Mouse (Mus musculus): Measurements from ENCODE around the gene Rps11. TPM values are rescaled to one million over a fixed set of nuclear protein-coding genes. Genes with fewer than 3 reads are reported as not detected.
"Not testable (repeated sequence)": the region's sequence is repeated elsewhere in the genome, so short reads cannot be mapped to it uniquely, and the experiment has no call there.

The Rps11 gene
- polyA plus RNA-seq, 1 experiment = 1,675 TPM

- Histone ChIP-seq H3K4me1 (ENCODE audit: control insufficient read depth, insufficient read depth, low read length) (peaks cover 18% of the 10 kb centered on the region), H3K27ac (ENCODE audit: insufficient read depth, low read depth, low read length) (peak overlapping the region; percentile 63), H3K4me3 (ENCODE audit: insufficient read depth, low read length) (peak overlapping the region; percentile 53)
- no peak for TF ChIP-seq POLR2A (IDR thresholded peaks at IDR 0.05; ENCODE audit: borderline replicate concordance, low read depth, low read length)
- TF ChIP-seq CTCF (IDR thresholded peaks at IDR 0.05; ENCODE audit: low read depth, low read length) = no peak
Observed at GRCm38 (mm10) chr7:45102940-45103585, 21.2 kb downstream of the Rps11 start.

GRCm38 (mm10) chr7:45102441-45102840 lies 21.8 kb downstream of the Rps11 start:
- Histone ChIP-seq H3K27ac (ENCODE audit: insufficient read depth, low read depth, low read length) (no peak overlapping the region), H3K4me3 (ENCODE audit: insufficient read depth, low read length) (no peak overlapping the region), H3K4me1 (ENCODE audit: control insufficient read depth, insufficient read depth, low read length) (peaks cover 23% of the 10 kb centered on the region)
- TF ChIP-seq POLR2A (IDR thresholded peaks at IDR 0.05; ENCODE audit: borderline replicate concordance, low read depth, low read length) (no peak), CTCF (IDR thresholded peaks at IDR 0.05; ENCODE audit: low read depth, low read length) (no peak)

DNA sequence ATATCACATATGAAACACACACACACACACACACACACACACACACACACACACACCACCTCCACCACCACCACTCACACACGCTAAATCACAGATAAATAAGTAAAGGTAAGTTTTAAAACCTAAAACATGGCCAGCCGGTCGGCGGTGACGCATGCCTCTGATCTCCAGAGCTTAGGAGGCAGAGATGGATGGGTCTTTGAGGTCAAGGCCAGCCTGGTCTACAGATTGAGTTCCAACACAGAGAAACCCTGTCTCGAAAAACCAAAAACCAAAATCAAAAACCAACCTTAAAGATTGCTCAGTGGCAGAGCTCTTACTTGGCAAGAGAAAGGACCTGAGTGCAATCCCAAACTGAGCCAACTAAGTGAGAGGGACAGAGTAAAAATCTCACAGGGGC lies 24.2 kb downstream of the Rps11 start:
- H3K27ac ChIP-seq (ENCODE audit: insufficient read depth, low read depth, low read length) = no peak overlapping the region
- no peak for TF ChIP-seq POLR2A (IDR thresholded peaks at IDR 0.05; ENCODE audit: borderline replicate concordance, low read depth, low read length)
- no peak for TF ChIP-seq CTCF (IDR thresholded peaks at IDR 0.05; ENCODE audit: low read depth, low read length)
- H3K4me1 ChIP-seq (ENCODE audit: control insufficient read depth, insufficient read depth, low read length) = peaks cover 44% of the 10 kb centered on the region
- H3K4me3 ChIP-seq (ENCODE audit: insufficient read depth, low read length) = no peak overlapping the region

- TF ChIP-seq CTCF (IDR thresholded peaks at IDR 0.05; ENCODE audit: low read depth, low read length) = peak; percentile 52
- no peak for TF ChIP-seq POLR2A (IDR thresholded peaks at IDR 0.05; ENCODE audit: borderline replicate concordance, low read depth, low read length)
- Histone ChIP-seq H3K4me3 (ENCODE audit: insufficient read depth, low read length) (no peak overlapping the region), H3K4me1 (ENCODE audit: control insufficient read depth, insufficient read depth, low read length) (peaks cover 48% of the 10 kb centered on the region), H3K27ac (ENCODE audit: insufficient read depth, low read depth, low read length) (no peak overlapping the region; the same call in 1 of the 2 replicates)
Observed at GRCm38 (mm10) chr7:45098541-45099240, 25.5 kb downstream of the Rps11 start.

DNA sequence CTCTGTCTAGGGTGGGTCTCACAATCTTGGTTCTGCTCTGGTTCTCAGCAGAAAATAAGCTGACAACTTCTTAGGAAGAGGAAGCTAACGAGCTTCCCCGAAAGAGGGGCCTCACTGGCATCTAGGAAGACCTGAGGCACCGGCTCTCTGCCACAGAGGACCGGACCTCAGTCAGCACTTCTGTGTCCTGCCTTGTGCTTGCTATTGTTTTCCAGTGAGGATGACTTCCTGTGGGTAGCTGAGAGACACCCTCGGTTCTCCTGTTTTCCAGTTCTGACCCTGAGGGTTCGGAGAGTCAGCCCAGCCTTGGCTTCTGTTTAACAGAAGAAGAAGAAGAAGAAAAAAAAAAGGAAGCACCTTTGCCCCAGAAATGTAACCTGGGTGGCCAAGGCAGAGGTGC lies 26.8 kb downstream of the Rps11 start:
- H3K4me3 ChIP-seq (ENCODE audit: insufficient read depth, low read length) = no peak overlapping the region
- H3K27ac ChIP-seq (ENCODE audit: insufficient read depth, low read depth, low read length) = peak overlapping the region; percentile 92
- TF ChIP-seq POLR2A (IDR thresholded peaks at IDR 0.05; ENCODE audit: borderline replicate concordance, low read depth, low read length) (no peak), CTCF (IDR thresholded peaks at IDR 0.05; ENCODE audit: low read depth, low read length) (no peak)
- H3K4me1 ChIP-seq (ENCODE audit: control insufficient read depth, insufficient read depth, low read length) = peaks cover 43% of the 10 kb centered on the region

GRCm38 (mm10) chr7:45095965-45096364 lies 28.3 kb downstream of the Rps11 start:
- peak overlapping the region; percentile 72; the same call in 1 of the 2 replicates for H3K27ac ChIP-seq (ENCODE audit: insufficient read depth, low read depth, low read length)
- H3K4me1 ChIP-seq (ENCODE audit: control insufficient read depth, insufficient read depth, low read length) = peaks cover 42% of the 10 kb centered on the region
- H3K4me3 ChIP-seq (ENCODE audit: insufficient read depth, low read length) = not testable (repeated sequence)

DNA sequence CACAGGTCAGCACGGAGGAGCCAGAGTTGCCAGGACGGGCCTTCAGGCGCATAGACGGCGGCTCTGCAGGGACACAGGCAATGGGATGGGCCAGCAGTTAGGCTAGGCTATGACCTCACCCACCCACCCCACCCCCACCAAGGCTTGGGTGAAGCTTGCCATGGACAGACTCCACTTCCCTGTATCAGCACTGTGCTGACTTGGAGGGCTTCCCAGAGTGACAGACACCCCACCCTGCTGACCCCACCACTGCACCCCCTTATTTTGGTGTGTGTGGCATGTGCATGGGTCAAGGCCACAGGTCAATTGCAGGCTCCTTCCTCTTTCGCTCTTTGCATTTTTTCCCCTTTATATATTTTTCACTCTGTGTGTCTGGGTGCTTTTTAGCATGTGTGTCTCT lies 28.9 kb downstream of the Rps11 start:
- Histone ChIP-seq H3K4me3 (ENCODE audit: insufficient read depth, low read length) (no peak overlapping the region), H3K27ac (ENCODE audit: insufficient read depth, low read depth, low read length) (peak overlapping the region; percentile 72), H3K4me1 (ENCODE audit: control insufficient read depth, insufficient read depth, low read length) (peaks cover 42% of the 10 kb centered on the region)
- no peak for TF ChIP-seq CTCF (IDR thresholded peaks at IDR 0.05; ENCODE audit: low read depth, low read length)
- TF ChIP-seq POLR2A (IDR thresholded peaks at IDR 0.05; ENCODE audit: borderline replicate concordance, low read depth, low read length) = no peak

DNA sequence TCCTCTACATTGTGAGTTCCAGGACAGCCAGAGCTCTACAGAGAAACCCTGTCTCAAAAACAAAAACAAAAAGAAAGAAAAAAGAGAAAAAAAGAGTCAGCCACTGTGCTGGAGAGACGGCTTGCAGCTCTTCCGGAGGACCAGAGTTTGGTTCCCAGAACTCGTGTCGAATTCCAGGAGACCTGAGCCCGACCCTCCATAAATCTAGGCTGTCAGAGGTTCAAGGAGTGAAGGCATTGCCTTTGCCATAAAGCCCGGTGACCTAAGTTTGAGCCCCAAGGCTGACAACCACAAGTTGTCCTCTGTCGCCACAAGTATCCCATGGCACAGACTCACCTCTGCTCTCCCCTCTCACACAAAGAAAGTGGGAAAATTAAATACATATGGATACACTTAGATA lies 30.1 kb downstream of the Rps11 start:
- no peak overlapping the region for H3K27ac ChIP-seq (ENCODE audit: insufficient read depth, low read depth, low read length)
- no peak overlapping the region for H3K4me3 ChIP-seq (ENCODE audit: insufficient read depth, low read length)
- H3K4me1 ChIP-seq (ENCODE audit: control insufficient read depth, insufficient read depth, low read length) = peaks cover 42% of the 10 kb centered on the region
- TF ChIP-seq CTCF (IDR thresholded peaks at IDR 0.05; ENCODE audit: low read depth, low read length) = no peak
- no peak for TF ChIP-seq POLR2A (IDR thresholded peaks at IDR 0.05; ENCODE audit: borderline replicate concordance, low read depth, low read length)

- TF ChIP-seq POLR2A (IDR thresholded peaks at IDR 0.05; ENCODE audit: borderline replicate concordance, low read depth, low read length) (no peak), CTCF (IDR thresholded peaks at IDR 0.05; ENCODE audit: low read depth, low read length) (no peak)
- H3K4me3 ChIP-seq (ENCODE audit: insufficient read depth, low read length) = no peak overlapping the region
- no peak overlapping the region for H3K27ac ChIP-seq (ENCODE audit: insufficient read depth, low read depth, low read length)
- H3K4me1 ChIP-seq (ENCODE audit: control insufficient read depth, insufficient read depth, low read length) = peaks cover 40% of the 10 kb centered on the region
Observed at GRCm38 (mm10) chr7:45093516-45093905, 30.7 kb downstream of the Rps11 start.

DNA sequence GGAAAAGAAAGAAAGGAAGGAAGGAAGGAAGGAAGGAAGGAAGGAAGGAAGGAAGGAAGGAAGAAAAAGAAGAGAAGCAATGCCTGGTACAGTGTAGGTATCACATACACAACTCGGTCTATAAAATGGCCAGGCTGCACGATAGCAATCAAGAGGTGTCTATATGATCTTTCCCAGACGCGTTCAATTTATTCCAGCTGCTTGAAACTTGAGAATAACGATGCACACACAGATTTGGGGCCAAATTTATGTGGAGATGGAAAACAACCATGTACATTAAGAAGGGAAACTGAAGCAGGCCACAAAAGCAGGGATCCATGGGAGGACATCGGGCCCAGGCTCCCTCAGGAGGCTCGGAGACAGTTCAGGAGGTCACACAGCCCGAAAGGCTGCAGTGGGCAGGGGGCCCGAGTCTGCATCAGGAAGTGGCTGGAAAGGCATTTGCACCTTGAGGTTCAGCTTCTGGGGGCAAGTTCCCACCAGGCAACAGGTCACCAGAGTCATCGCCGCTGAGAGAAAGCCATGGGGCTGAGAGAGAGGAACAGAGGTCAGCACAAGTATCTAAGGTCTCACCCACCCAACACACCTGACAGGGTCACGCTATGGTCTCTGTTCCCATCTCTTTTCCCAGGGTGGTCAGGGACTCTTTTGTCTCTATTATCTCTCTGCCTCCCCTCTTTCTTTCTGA lies 31.3 kb downstream of the Rps11 start:
- Histone ChIP-seq H3K4me3 (ENCODE audit: insufficient read depth, low read length) (no peak overlapping the region), H3K27ac (ENCODE audit: insufficient read depth, low read depth, low read length) (no peak overlapping the region), H3K4me1 (ENCODE audit: control insufficient read depth, insufficient read depth, low read length) (peaks cover 35% of the 10 kb centered on the region)
- TF ChIP-seq POLR2A (IDR thresholded peaks at IDR 0.05; ENCODE audit: borderline replicate concordance, low read depth, low read length) = no peak
- no peak for TF ChIP-seq CTCF (IDR thresholded peaks at IDR 0.05; ENCODE audit: low read depth, low read length)

Data from bone marrow macrophage, adult 2 months (primary cell).